Mouse (Mus musculus): ENCODE measurements around the gene Pank1. TPM values are rescaled to one million over a fixed set of nuclear protein-coding genes. Genes with fewer than 3 reads are reported as not detected.

Gene Pank1
- polyA plus RNA-seq, 1 experiment from 2014 or later, result 14.4 TPM

- DNase-seq (ENCODE audit: low spot score) (no peak), ATAC-seq (ENCODE audit: low FRiP score) (no peak)
- Histone ChIP-seq H3K27me3 (ENCODE audit: control insufficient read depth, insufficient read depth, low read length) (no peaks in the 10 kb centered on the region), H3K9ac (no peak overlapping the region), H3K27ac (no peak overlapping the region), H3K9me3 (ENCODE audit: control insufficient read depth, low read length) (no peaks in the 10 kb centered on the region), H3K4me3 (replicated peaks; ENCODE audit: low read length) (no peak overlapping the region), H3K4me2 (replicated peaks) (no peak overlapping the region), H3K36me3 (replicated peaks; ENCODE audit: control insufficient read depth, insufficient read depth) (no peaks in the 10 kb centered on the region; the same call in 1 of the 2 replicates), H3K4me1 (replicated peaks; ENCODE audit: control insufficient read depth, insufficient read depth, low read length) (peaks cover 3% of the 10 kb centered on the region; the same call in 1 of the 2 replicates)
- WGBS, result 94% methylated on average over 6 of the region's 6 CpGs
Measured at GRCm38 (mm10) chr19:34813961-34814360, 65.3 kb downstream of the Pank1 start.

GRCm38 (mm10) chr19:34813533-34813932, 65.7 kb downstream of the Pank1 start:
- Histone ChIP-seq H3K4me1 (replicated peaks; ENCODE audit: control insufficient read depth, insufficient read depth, low read length) (peaks cover 3% of the 10 kb centered on the region; the same call in 1 of the 2 replicates), H3K27me3 (ENCODE audit: control insufficient read depth, insufficient read depth, low read length) (no peaks in the 10 kb centered on the region), H3K9me3 (ENCODE audit: control insufficient read depth, low read length) (no peaks in the 10 kb centered on the region), H3K9ac (no peak overlapping the region), H3K4me3 (replicated peaks; ENCODE audit: low read length) (no peak overlapping the region), H3K4me2 (replicated peaks) (no peak overlapping the region), H3K27ac (no peak overlapping the region), H3K36me3 (replicated peaks; ENCODE audit: control insufficient read depth, insufficient read depth) (no peaks in the 10 kb centered on the region)
- DNase-seq (ENCODE audit: low spot score), result no peak
- WGBS, result 91% methylated on average over 2 of the region's 2 CpGs
- no peak for ATAC-seq (ENCODE audit: low FRiP score)

- no peak for ATAC-seq (ENCODE audit: low FRiP score)
- Histone ChIP-seq H3K4me3 (replicated peaks; ENCODE audit: low read length) (no peak overlapping the region), H3K4me1 (replicated peaks; ENCODE audit: control insufficient read depth, insufficient read depth, low read length) (peaks cover 3% of the 10 kb centered on the region; the same call in 1 of the 2 replicates), H3K9ac (no peak overlapping the region), H3K4me2 (replicated peaks) (no peak overlapping the region), H3K9me3 (ENCODE audit: control insufficient read depth, low read length) (no peaks in the 10 kb centered on the region), H3K27ac (no peak overlapping the region), H3K27me3 (ENCODE audit: control insufficient read depth, insufficient read depth, low read length) (no peaks in the 10 kb centered on the region), H3K36me3 (replicated peaks; ENCODE audit: control insufficient read depth, insufficient read depth) (no peaks in the 10 kb centered on the region)
- no peak for DNase-seq (ENCODE audit: low spot score)
- 89% methylated on average over 4 of the region's 4 CpGs for WGBS
Measured at GRCm38 (mm10) chr19:34812711-34813110, 66.5 kb downstream of the Pank1 start.

- H3K27ac ChIP-seq, result no peak overlapping the region
- H3K4me2 ChIP-seq (replicated peaks), result no peak overlapping the region
- no peak overlapping the region for H3K9ac ChIP-seq
- H3K9me3 ChIP-seq (ENCODE audit: control insufficient read depth, low read length), result no peaks in the 10 kb centered on the region
- no peaks in the 10 kb centered on the region for H3K36me3 ChIP-seq (replicated peaks; ENCODE audit: control insufficient read depth, insufficient read depth)
- DNase-seq (ENCODE audit: low spot score) (no peak), ATAC-seq (ENCODE audit: low FRiP score) (no peak)
- WGBS, result 90% methylated on average over 5 of the region's 5 CpGs
- no peaks in the 10 kb centered on the region for H3K27me3 ChIP-seq (ENCODE audit: control insufficient read depth, insufficient read depth, low read length)
- H3K4me3 ChIP-seq (replicated peaks; ENCODE audit: low read length), result no peak overlapping the region
- no peaks in the 10 kb centered on the region for H3K4me1 ChIP-seq (replicated peaks; ENCODE audit: control insufficient read depth, insufficient read depth, low read length)
Measured at GRCm38 (mm10) chr19:34807173-34807572, 72.1 kb downstream of the Pank1 start.

GRCm38 (mm10) chr19:34805071-34805470, 74.2 kb downstream of the Pank1 start:
- no peak overlapping the region for H3K4me3 ChIP-seq (replicated peaks; ENCODE audit: low read length)
- H3K9ac ChIP-seq, result no peak overlapping the region
- H3K4me1 ChIP-seq (replicated peaks; ENCODE audit: control insufficient read depth, insufficient read depth, low read length), result no peaks in the 10 kb centered on the region
- no peak for DNase-seq (ENCODE audit: low spot score)
- no peak overlapping the region for H3K27ac ChIP-seq
- no peaks in the 10 kb centered on the region for H3K9me3 ChIP-seq (ENCODE audit: control insufficient read depth, low read length)
- ATAC-seq (ENCODE audit: low FRiP score), result no peak
- no peaks in the 10 kb centered on the region for H3K27me3 ChIP-seq (ENCODE audit: control insufficient read depth, insufficient read depth, low read length)
- H3K4me2 ChIP-seq (replicated peaks), result no peak overlapping the region
- 75% methylated on average over 2 of the region's 2 CpGs for WGBS
- no peaks in the 10 kb centered on the region for H3K36me3 ChIP-seq (replicated peaks; ENCODE audit: control insufficient read depth, insufficient read depth)

- H3K9ac ChIP-seq, result no peak overlapping the region
- H3K4me3 ChIP-seq (replicated peaks; ENCODE audit: low read length), result no peak overlapping the region
- no peak for DNase-seq (ENCODE audit: low spot score)
- no peaks in the 10 kb centered on the region for H3K4me1 ChIP-seq (replicated peaks; ENCODE audit: control insufficient read depth, insufficient read depth, low read length)
- H3K36me3 ChIP-seq (replicated peaks; ENCODE audit: control insufficient read depth, insufficient read depth), result no peaks in the 10 kb centered on the region
- ATAC-seq (ENCODE audit: low FRiP score), result no peak
- 96% methylated on average over 2 of the region's 2 CpGs for WGBS
- no peaks in the 10 kb centered on the region for H3K27me3 ChIP-seq (ENCODE audit: control insufficient read depth, insufficient read depth, low read length)
- H3K9me3 ChIP-seq (ENCODE audit: control insufficient read depth, low read length), result no peaks in the 10 kb centered on the region
- H3K4me2 ChIP-seq (replicated peaks), result no peak overlapping the region
- no peak overlapping the region for H3K27ac ChIP-seq
Measured at GRCm38 (mm10) chr19:34804531-34804930, 74.7 kb downstream of the Pank1 start.

- H3K27me3 ChIP-seq (ENCODE audit: control insufficient read depth, insufficient read depth, low read length), result no peaks in the 10 kb centered on the region
- no peaks in the 10 kb centered on the region for H3K36me3 ChIP-seq (replicated peaks; ENCODE audit: control insufficient read depth, insufficient read depth)
- 92% methylated on average over 4 of the region's 4 CpGs for whole genome bisulfite sequencing
- H3K4me3 ChIP-seq (replicated peaks; ENCODE audit: low read length), result no peak overlapping the region
- no peak overlapping the region for H3K27ac ChIP-seq
- no peak overlapping the region for H3K9ac ChIP-seq
- ATAC-seq (ENCODE audit: low FRiP score), result no peak
- no peak for DNase-seq (ENCODE audit: low spot score)
- H3K4me2 ChIP-seq (replicated peaks), result no peak overlapping the region
- H3K9me3 ChIP-seq (ENCODE audit: control insufficient read depth, low read length), result no peaks in the 10 kb centered on the region
- H3K4me1 ChIP-seq (replicated peaks; ENCODE audit: control insufficient read depth, insufficient read depth, low read length), result no peaks in the 10 kb centered on the region
Measured at GRCm38 (mm10) chr19:34803396-34803795, 75.9 kb downstream of the Pank1 start.

GRCm38 (mm10) chr19:34799644-34800267, 79.5 kb downstream of the Pank1 start:
- no peak overlapping the region for H3K27ac ChIP-seq
- 57% methylated on average over 6 of the region's 6 CpGs for WGBS
- H3K9me3 ChIP-seq (ENCODE audit: control insufficient read depth, low read length), result no peaks in the 10 kb centered on the region
- H3K36me3 ChIP-seq (replicated peaks; ENCODE audit: control insufficient read depth, insufficient read depth), result no peaks in the 10 kb centered on the region
- H3K9ac ChIP-seq, result no peak overlapping the region
- H3K4me2 ChIP-seq (replicated peaks), result no peak overlapping the region
- ATAC-seq (ENCODE audit: low FRiP score) (no peak), DNase-seq (ENCODE audit: low spot score) (peak; percentile 30)
- H3K4me1 ChIP-seq (replicated peaks; ENCODE audit: control insufficient read depth, insufficient read depth, low read length), result no peaks in the 10 kb centered on the region
- no peak overlapping the region for H3K4me3 ChIP-seq (replicated peaks; ENCODE audit: low read length)
- no peaks in the 10 kb centered on the region for H3K27me3 ChIP-seq (ENCODE audit: control insufficient read depth, insufficient read depth, low read length)

GRCm38 (mm10) chr19:34796396-34796795, 82.9 kb downstream of the Pank1 start:
- no peaks in the 10 kb centered on the region for H3K27me3 ChIP-seq (ENCODE audit: control insufficient read depth, insufficient read depth, low read length)
- ATAC-seq (ENCODE audit: low FRiP score) (no peak), DNase-seq (ENCODE audit: low spot score) (no peak)
- H3K4me3 ChIP-seq (replicated peaks; ENCODE audit: low read length), result no peak overlapping the region
- no peaks in the 10 kb centered on the region for H3K36me3 ChIP-seq (replicated peaks; ENCODE audit: control insufficient read depth, insufficient read depth)
- no peak overlapping the region for H3K27ac ChIP-seq
- no peak overlapping the region for H3K4me2 ChIP-seq (replicated peaks)
- WGBS, result 80% methylated on average over 4 of the region's 4 CpGs
- H3K9me3 ChIP-seq (ENCODE audit: control insufficient read depth, low read length), result no peaks in the 10 kb centered on the region
- no peak overlapping the region for H3K9ac ChIP-seq
- no peaks in the 10 kb centered on the region for H3K4me1 ChIP-seq (replicated peaks; ENCODE audit: control insufficient read depth, insufficient read depth, low read length)

- DNase-seq (ENCODE audit: low spot score) (no peak), ATAC-seq (ENCODE audit: low FRiP score) (no peak)
- H3K4me2 ChIP-seq (replicated peaks), result no peak overlapping the region
- WGBS, result 91% methylated on average over 2 of the region's 2 CpGs
- H3K4me3 ChIP-seq (replicated peaks; ENCODE audit: low read length), result no peak overlapping the region
- H3K36me3 ChIP-seq (replicated peaks; ENCODE audit: control insufficient read depth, insufficient read depth), result no peaks in the 10 kb centered on the region
- no peak overlapping the region for H3K9ac ChIP-seq
- H3K9me3 ChIP-seq (ENCODE audit: control insufficient read depth, low read length), result no peaks in the 10 kb centered on the region
- no peaks in the 10 kb centered on the region for H3K27me3 ChIP-seq (ENCODE audit: control insufficient read depth, insufficient read depth, low read length)
- H3K27ac ChIP-seq, result no peak overlapping the region
- no peaks in the 10 kb centered on the region for H3K4me1 ChIP-seq (replicated peaks; ENCODE audit: control insufficient read depth, insufficient read depth, low read length)
Measured at GRCm38 (mm10) chr19:34782491-34782890, 96.8 kb downstream of the Pank1 start.
